Mouse (Mus musculus) ovary, postnatal 10 days (tissue): ENCODE results near the gene Ghrl.
"Not testable (repeated sequence)": the region's sequence is repeated elsewhere in the genome, so short reads cannot be mapped to it uniquely, and the experiment has no call there.

ENCODE experiments used
- DNase-seq: peaks from one replicate; pipeline ENCODE4 v3.0.0; 2022; ENCODE audit warnings: low spot score

The Ghrl gene

DNA sequence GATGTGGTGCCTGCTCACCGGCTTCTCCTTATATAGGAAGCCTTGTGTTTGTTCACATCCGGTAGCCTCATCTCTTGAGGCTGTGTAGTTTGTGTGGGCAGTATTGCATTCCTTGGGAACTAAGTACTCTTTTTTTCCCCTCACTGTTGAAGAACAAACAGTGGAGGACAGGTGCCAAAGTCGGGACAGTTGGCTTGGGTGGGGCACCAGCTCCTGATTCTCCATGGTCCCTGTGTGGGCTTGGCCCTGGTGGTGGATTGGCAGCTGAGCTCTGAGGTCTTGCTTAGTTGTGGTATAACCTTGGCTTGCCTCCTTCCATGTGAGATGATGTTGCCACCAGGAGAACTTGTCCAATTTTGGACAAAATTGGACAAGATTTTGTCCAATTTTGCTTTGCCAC, at the start of gene Ghrl:
Ghrl (minus strand) TSS at position 3 of the 400 bp plus-strand sequence.
- no peak for DNase-seq

DNA sequence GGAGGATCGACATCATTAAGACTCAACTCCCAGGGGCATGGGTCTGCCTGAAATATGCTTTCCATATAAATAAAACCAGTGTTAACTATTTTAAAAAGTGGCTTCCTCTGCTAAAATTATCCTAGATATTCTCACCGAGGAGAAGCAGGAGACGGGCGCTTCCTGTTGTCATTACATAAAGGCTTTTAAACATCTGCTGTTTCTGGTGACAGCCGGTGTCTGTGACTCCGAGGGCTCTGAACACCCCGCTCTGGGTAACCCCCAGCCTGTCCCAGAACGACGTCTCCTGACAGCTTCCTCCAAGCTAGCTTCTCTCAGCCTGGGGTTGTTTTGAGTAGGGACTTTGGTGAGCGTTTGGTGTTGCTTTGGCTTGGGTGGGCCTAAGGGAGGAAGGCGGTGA, 49.1 kb upstream of the Ghrl start:
- no peak for DNase-seq

DNA sequence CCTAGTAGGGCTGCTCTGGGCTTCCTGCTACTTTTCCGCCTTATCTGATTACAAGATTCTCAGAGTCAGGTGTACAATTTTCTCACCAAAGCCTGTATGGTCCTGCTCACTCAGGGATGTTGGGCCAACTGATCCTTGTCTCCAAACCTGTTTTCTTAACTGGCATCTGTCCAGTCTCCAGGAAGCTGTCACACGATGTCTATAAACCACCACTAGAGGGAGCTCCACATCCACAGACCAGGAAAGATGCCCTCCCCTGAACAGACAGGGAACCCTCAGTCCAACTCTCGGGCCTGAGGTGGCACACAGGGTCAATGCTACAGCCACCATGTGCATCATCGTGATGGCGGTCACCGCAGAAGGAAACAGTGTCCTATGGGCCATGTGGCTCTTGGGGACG, 42.0 kb upstream of the Ghrl start:
- DNase-seq = no peak

DNA sequence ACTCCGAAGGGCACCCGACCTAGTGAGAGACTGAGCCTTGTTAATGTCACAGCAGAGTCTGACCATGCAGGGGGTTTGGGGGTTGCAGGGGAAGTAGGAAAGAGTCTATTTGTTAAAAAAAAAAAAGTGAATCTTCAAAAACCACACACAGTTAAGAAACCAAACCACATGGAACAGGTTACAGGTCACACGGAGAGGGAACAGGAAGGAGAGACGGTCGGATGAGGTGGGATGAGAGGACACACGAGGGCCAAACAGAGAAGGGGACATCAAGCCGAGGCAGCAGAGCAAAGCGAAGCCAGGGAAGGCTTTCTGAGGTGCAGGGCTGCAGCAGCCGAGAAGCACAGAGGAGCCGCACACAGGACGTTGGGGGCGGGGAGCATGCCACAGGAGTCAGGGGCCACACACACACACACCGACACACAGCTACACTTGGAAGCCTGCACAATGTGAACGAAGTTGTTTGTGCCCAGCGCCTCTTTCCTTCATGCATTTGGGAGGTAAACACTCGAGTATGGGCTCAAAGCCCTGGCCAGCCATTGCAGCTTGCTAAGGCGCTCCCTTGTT, 29.5 kb upstream of the Ghrl start:
- DNase-seq = no peak

DNA sequence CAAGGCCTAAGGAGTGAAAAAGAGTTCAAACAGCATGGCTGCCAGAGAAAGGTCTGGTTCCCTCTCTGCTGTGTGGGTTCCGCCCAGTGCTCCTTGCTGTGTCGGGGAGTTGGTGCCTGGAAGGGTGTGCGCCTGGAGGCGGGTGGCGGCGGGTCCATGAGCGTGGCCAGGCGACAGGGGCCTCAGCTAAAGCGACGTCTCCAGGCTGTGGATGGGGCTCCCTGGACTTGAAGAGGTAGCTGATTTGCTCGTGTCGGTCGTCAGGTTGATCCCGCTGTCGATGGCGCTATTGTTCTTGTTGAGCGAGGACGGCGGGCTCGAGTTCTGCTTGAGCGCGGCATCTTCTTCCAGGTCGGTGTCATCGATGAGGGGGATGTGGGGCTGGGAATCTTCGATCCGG, 28.7 kb upstream of the Ghrl start:
- no peak for DNase-seq

DNA sequence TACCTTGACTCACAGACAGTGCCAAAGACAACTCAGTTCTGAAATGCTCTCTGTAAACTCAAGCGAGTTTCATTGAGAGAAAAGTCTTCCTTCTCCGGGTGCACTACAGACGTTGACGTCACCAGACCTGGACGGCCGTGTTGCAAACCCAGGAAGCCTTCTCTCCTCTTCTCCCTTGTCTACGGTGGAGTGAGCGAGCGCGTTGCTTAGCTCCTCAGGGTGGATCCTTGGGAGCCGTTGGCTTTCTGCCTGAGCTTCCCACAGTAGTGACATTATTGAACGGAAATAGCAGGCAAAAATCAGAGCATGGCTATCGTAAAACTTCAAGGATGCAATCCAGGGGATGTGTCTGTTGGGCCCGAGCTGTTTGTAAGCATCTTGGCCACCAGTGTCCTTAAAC, 27.6 kb upstream of the Ghrl start:
- DNase-seq = no peak

DNA sequence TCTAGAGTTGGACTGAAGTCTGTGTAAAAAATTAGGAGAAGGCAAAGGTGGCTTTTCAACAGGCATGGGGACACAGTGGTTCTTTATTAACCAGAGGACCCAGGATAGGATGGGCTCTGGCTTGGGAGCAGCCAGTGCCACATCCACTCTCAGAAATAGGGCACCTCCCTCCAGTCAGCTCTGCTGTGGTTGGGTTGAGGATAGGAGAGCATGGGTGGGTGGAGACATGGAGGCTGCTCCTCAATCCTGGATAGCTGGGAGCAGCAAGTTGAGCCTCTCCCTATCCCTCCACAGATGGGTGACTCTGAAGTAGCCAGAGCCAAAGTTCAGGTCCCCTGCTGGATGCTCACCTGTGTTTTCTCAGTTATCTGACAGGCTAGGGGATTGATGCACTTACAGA, 25.4 kb upstream of the Ghrl start:
- no peak for DNase-seq

DNA sequence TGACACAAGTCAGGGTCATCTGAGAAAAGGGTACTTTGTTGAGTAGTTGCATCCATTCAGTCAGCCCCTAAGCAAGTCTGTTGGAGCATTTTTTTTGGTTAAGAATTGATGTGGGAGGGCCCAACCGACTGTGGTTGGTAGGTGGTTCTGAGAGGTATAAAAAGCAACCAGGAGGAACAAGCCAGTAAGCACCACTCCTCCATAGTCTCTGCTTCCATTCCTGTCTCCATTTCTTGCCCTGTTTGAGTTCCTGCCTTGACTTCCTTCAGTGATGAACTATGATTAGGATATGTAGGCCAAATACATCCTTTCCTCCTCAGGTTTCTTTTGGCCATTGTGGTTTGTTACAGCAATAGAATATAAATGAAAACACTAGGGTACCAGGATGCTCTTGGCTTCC, 23.4 kb upstream of the Ghrl start:
- no peak for DNase-seq

DNA sequence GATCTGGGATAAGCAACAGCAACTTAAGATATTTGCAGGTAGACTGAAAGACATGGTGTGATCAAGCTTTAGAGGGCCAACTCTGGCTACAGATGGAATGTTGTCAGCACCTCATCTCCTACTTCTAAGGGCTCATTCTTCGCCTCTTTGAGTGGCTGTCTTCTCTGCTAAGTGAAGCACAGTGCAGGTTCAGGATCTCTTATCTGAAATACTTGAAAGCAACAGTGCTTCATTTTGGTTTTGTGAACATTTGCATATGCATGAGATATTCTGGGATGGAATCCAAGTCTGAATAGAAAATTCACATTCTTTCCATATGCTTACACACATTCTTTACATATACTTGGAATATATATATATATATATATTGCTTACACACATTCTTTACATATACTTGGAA, 22.6 kb upstream of the Ghrl start:
- no peak for DNase-seq

DNA sequence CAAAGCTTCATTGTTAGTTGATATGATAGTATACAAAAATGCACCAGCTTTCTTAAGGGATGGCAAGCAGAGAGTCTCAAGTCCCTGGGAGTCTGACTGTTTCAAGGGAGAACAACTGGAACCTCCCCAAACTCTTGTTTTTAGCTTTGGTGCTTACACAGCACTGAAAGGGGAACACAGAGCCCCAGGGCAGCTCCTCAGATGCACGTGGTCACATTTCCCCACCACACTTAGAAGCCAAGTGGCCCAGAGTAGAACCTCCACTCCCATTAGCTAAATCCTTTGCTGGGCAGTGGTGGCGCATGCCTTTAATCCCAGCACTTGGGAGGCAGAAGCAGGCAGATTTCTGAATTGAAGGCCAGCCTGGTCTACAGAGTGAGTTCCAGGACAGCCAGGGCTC, 21.7 kb upstream of the Ghrl start:
- DNase-seq = no peak

DNA sequence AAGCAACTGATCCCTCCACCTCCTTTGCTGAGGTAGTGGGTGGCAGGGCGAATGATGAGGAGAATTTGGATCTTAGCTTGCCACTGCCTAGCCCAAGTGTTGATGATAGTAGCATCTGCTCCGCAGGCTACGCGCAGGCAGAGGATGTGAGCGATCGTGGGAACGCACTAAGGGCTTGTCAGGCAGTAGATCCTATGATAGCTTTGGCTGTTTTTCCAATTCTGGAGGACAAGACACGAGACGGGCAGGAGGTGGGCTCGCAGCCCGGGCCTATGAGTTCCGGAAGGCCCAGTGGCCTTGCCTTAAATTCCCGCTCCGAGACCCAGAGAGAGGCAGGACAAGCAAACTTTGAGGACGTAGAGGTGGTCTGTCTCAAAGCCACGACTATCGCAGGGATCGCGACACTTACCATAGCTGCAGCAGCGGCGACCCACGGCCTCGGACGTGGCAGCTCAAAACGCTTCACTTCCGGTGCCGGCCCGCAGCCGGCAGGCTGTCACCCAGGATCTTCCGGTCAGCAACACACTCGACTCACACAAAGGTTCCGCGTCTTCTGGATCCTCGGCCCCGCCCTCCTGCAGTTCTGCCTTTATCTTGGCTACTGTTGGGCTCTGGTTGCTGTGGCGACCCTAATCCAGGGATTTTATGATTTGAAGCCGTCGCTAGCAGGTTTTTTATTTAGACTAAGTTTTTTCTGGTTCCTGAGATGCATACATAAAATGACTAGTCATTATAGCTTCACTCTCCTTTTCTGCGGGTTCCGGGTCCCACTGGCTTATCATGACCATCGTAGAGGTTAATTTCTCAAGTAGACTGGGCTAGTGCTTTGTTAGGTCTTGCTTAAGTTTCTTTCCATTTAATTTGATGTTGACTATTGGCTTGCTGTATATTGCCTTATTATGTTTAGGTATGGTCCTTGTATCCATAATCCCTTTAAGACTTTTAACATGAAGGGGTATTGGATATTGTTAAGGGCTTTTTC, 20.8 kb upstream of the Ghrl start, which contains the start of gene Sec13:
Sec13 (minus strand) TSS at position 508 of the 982 bp plus-strand sequence.
- DNase-seq = peak; percentile 69

DNA sequence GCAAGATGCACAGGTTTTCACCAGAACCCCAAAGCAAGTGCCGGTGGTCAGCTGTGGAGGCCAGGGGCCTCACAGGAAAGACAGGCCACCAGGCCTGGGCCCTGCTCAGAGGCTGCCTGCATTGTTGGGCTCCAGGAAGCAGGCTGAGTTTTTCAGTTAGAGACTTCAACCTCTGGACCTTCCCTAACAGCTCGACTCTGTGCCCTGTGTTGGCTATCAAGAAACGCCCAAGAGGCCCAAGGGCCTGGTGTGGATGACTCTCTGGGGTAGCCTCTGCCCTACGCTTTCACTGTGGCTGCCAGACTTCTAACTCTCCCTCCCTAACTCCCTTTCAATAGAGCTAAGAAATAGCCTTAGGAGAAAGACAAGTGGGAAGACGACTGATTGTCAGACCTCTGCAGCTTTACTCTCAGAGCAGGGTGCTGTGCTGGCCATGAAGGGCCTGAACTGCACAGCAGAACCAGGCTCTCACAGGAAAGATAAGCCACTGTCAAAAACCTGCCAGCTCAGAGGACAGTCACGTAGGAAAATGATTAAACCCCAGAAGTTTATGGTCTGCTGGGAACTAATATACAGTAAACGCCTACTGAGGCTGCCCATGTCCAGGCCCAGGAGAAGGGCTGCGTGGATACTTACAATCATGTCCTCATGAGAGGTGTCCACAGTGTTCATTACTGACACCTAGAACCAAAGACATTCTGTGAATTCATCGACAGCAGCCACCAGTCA, 17.8 kb upstream of the Ghrl start:
- no peak for DNase-seq

DNA sequence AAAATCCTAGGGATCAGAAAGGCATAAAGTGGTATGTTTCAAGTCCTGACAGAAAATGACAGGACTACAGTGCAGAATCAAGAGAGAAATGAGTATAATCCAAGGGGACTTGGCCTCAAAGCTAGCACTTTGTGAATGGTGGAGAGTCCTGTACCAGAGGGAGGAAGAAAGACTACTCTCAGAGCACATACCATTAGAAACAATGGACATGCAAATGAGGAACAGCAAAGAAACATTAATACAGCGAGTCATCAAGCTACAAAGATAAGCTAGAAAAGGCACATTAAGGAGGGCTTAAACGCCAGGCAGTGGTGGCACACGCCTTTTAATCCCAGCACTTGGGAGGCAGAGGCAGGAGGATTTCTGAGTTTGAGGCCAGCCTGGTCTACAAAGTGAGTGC, 11.6 kb upstream of the Ghrl start:
- no peak for DNase-seq

DNA sequence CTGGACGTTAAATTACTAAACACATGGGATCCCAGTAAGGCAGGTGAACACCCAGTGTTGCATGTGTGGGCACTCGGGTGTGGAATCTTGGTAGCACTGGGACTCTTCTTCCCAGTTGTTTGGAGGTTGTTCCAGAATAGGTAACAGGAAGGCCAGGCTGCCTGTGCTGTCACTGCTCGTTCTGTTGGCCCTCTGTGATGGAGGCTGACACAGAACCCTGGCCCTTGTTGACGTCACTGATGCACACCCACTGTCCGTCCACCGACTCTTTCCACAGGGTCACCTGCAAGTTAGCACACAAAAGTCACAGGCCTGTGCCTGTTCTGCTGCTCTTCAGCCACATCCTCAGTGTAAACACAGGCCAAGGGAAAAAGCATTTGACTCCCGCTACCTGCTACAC, 8.5 kb upstream of the Ghrl start:
- DNase-seq = no peak

DNA sequence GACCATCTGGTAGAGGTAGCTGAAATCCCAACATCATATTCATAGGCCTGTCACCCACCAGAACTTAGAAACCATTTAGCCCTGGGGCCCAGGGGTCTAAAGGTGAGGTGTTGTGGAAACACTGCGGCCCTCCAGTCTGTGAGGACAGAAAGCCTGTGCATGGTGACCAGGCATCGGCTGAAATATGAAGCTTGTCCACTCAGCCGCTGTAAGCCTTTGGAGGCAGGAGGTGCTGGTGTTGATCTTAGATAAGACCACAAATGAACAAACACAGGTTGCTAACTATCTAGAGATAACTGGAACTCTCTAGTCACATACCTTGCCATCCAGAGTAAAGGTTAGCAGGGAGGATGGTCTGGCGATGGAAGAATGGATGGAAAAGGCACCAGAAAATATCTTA, 1.4 kb upstream of the Ghrl start:
- DNase-seq = no peak

DNA sequence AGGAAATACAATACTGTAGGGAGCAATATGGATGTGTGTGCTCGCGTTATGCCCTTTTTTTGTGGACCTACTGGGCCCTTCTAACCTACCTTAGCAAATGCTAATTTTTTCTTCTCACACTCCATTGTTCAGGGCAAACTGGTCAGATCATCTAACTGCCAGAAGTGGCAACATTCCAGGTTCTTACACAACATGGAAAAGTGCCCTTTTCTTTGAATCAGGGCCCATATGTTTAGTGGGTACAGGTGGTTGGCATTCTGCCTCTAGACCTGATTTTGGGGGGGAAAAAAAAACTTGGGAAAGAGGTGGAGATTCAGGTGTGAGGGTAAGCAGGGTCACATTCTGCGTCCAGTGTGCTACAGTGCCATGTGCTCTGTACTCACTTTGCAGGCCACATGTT, 2.1 kb downstream of the Ghrl start:
- DNase-seq = no peak

DNA sequence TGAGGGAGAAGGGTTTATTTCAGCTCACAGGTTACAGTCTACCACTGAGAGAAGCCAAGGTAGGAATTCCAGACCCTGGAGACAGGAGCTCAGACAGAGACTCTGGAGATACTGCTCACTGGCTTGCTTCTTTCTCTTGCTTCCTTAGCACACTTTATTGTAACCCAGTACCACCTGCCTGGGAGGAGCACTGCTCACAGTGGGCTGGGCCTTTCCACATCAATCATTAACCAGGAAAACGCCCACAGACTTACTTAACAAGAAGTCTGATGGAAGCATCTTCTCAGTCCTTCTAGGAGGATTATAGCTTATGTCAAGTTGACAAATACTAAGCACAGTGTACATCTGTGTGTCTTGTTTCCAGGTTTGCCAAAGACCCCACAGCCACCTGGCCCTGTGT, 4.9 kb downstream of the Ghrl start:
- no peak for DNase-seq

DNA sequence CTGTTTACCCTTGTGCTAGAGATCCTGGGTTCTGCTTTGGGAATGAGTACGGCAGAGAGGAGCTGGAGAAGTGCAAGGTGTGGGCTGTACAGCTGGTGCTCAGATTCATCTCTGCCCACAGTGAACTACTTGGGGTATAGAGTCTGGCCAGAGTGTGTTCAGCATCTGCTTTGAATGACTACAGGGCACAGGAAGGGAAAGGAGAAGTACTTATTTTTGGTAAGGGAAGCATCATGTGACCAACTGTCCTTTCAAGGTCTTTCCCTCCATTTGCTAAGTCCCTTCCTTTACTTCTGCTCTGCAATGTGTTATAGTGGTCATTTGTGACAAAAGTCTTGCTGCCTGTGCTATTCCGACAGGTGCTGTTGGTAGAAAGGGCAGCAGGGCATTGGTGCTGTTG, 5.4 kb downstream of the Ghrl start:
- DNase-seq = no peak

DNA sequence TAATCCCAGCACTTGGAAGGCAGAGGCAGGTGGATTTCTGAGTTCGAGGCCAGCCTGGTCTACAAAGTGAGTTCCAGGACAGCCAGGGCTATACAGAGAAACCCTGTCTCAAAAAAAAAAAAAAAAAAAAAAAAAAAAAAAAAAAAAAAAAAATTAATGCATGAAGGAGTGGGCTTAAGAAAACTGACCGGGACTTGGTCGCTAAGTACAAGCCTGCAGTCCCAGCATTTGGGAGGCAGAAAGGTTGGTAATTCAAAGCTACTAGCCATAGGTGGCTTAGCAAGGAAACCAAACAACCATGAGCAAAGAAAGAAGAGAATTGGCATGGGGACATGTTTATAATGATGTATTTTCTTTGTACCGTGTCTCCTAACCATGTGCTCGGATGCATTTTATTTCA, 6.3 kb downstream of the Ghrl start:
- DNase-seq = not testable (repeated sequence)

DNA sequence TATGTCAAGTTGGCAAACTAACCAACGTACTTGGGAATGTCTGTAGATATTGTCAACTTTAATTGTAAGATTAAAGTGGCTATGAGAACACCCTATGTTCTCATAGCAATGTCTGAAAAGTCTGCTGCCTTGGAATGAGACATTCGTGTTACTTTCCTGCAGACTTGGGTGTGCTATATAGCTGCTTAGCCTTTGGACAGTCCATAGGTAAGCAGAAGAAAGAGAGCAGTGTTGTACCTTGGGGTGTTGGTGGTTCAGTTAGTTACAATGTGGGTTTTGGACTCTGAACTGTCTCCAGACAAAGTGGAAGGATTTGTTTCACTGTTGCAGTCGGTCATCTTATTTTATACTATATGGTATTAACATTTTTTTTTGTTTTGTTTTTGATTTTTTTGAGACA, 7.0 kb downstream of the Ghrl start:
- no peak for DNase-seq

DNA sequence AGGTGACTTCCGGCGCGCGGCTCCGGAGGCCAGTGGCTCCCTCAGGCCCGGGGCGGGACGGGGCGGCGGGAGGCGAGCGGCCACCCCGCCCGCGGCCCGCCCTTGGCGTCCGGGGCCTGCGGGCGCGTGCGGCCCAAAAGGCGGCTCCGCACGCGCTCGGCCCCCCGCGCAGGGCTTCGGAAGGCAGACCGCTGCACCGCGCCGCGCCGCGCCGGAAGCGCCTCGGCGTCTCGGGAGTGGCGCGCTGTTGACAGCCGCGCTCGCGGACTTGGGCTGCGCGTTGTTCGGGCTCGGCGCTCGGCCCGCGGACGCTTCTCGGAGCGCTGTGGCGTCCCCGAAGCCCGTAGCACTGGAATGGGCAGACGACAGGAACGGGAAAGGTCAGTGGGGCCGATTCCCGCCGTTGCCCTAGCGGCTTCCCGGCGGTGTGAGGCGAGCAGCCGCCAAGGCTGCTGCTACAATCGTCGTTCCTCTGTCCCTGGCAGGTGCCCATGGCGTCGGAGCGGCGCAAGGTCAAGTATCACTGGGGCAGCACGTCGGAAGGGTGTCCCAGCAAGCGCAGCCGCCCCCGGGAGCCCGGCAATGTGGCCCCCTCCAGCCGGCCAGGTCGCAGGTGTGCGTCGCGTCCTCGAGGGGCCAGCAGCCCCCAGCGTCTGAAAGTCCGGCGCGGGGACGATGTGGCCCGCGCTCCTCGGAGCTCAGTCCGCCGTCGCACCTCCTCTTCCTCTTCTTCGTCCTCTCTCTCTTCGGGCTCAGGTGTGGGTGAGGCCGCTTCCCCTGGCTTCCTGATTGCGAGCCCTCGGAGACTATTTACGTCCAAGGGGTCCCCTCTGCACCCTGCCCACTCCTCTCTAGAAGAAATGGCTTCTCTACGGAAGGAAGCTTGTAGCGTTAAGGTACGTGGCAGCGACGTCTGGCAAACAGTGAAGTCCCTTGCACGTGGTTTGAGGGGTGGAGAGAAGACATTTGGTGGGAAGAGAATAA, 22.2 kb downstream of the Ghrl start:
- DNase-seq = no peak
